Mouse (Mus musculus) embryonic facial prominence, embryonic 11.5 days (tissue): ENCODE data around the gene Cpt1b. TPM values are rescaled to one million over a fixed set of nuclear protein-coding genes. Genes with fewer than 3 reads are reported as not detected.

ENCODE experiments used
- ATAC-seq: fragments of 200-750 bp; cut with Nextera tagmentation; replicated peaks from 2 replicates; pipeline ENCODE4 v1.8.0; 2017; ENCODE audit warnings: low read depth; ENCODE audit not compliant: insufficient number of reproducible peaks, low FRiP score, low TSS enrichment
- DNase-seq: peaks from one replicate; pipeline ENCODE4 v3.0.0-alpha.2; 2015; ENCODE audit warnings: low spot score
- H3K27ac ChIP-seq: fragments of 300-500 bp; sonication (generic); replicated peaks from 2 replicates; pipeline ENCODE4 v1.5.1; 2014; ENCODE audit warnings: mild to moderate bottlenecking, low read depth, low read length, control low read depth
- H3K27me3 ChIP-seq: fragments of 300-500 bp; sonication (generic); 2 replicates; pipeline ENCODE4 v1.6.1; 2014; ENCODE audit warnings: mild to moderate bottlenecking, low read length, moderate library complexity, mixed read lengths; ENCODE audit not compliant: control insufficient read depth, insufficient read depth
- H3K36me3 ChIP-seq: fragments of 300-500 bp; sonication (generic); replicated peaks from 2 replicates; pipeline ENCODE4 v1.6.1; 2014; ENCODE audit warnings: low read depth, mild to moderate bottlenecking, low read length, moderate library complexity, mixed read lengths; ENCODE audit not compliant: control insufficient read depth, insufficient read depth
- H3K4me1 ChIP-seq: fragments of 300-500 bp; sonication (generic); 2 replicates; pipeline ENCODE4 v1.6.1; 2014; ENCODE audit warnings: low read length, mixed read lengths; ENCODE audit not compliant: control insufficient read depth, insufficient read depth
- H3K4me2 ChIP-seq: fragments of 300-500 bp; sonication (generic); 2 replicates; pipeline ENCODE4 v1.6.1; 2014; ENCODE audit warnings: low read depth, mild to moderate bottlenecking, control low read depth, low read length, moderate library complexity
- H3K4me3 ChIP-seq: fragments of 300-500 bp; sonication (generic); 2 replicates; pipeline ENCODE4 v1.5.1; 2014; ENCODE audit warnings: low read depth, low read length, control low read depth
- H3K9ac ChIP-seq: fragments of 300-500 bp; sonication (generic); replicated peaks from 2 replicates; pipeline ENCODE4 v1.6.1; 2014; ENCODE audit warnings: mild to moderate bottlenecking, control low read depth, low read length
- H3K9me3 ChIP-seq: fragments of 300-500 bp; sonication (generic); replicated peaks from 2 replicates; pipeline ENCODE4 v1.6.1; 2016; ENCODE audit warnings: mild to moderate bottlenecking, low read length, inconsistent platforms, mixed read lengths; ENCODE audit not compliant: control insufficient read depth
- whole genome bisulfite sequencing: fragments of 180-500 bp; shearing (Covaris S2); extraction: QIAGEN DNeasy Blood & Tissue Kit; methylation state at CpG from one replicate; pipeline ENCODE4 v1.1.7; 2014; 5-methylcytosine and 5-hydroxymethylcytosine counted together
- polyA plus RNA-seq: library from polyadenylated mRNA; unstranded; fragments of >200 nt; fragmentation: Nextera tagmentation; extraction: Ambion mirVana; gene quantifications from 2 replicates; pipeline ENCODE4 v1.2.1, GENCODE M21; 2014

Gene Cpt1b
- polyA plus RNA-seq, 1 experiment from 2014 or later: 0.69 TPM

- WGBS: 86% methylated on average over 8 of the region's 8 CpGs
- no peak for DNase-seq
- Histone ChIP-seq H3K4me3 (no peak overlapping the region), H3K27me3 (no peaks in the 10 kb centered on the region), H3K9me3 (no peaks in the 10 kb centered on the region), H3K4me2 (no peak overlapping the region), H3K36me3 (0 out of 2 replicates have a peak, but pooled peaks cover 3% of the 10 kb centered on the region), H3K27ac (no peak overlapping the region), H3K4me1 (no peaks in the 10 kb centered on the region), H3K9ac (no peak overlapping the region)
- no peak for ATAC-seq
Observed at GRCm38 (mm10) chr15:89424621-89425020, 1.0 kb downstream of the Cpt1b start.

DNA sequence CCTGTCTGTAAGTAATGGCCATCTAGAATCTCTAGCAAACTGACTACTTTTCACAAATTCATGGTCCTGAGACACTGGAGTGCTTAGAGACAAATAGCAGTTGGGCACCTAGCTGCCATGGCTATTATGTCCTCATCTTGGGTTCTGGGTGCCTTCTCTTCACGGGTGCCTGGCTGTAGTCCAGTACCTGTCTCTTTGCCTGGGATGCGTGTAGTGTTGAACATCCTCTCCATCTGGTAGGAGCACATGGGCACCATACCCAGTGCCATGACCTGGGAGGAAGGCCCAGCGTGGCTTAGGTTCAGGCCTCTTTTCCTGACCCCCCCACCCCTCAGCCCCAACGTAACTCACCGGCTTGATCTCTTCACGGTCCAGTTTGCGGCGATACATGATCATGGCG, 3.7 kb downstream of the Cpt1b start:
- H3K36me3 ChIP-seq: 0 out of 2 replicates have a peak, but pooled peaks cover 3% of the 10 kb centered on the region
- no peak overlapping the region for H3K9ac ChIP-seq
- no peak for ATAC-seq

DNA sequence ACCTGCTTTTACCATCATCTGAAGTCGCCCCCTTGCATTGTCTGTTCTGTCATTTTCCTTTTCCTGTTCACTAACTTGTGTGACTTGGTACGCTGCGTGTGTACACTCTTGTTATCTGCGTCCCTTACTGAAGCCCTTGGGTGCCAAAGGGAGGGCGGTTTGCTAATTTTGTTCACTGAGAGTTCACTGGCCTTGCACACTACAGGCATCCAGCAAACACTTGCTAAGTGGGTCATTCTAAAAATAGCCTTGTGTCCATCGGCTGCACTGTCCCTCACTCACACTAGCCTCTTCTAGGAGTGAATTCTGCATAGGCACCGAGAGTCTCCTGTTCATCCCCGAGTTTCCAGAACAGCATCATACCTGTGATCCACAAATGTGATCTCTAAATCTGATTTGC, 10.4 kb downstream of the Cpt1b start:
- Histone ChIP-seq H3K27ac (no peak overlapping the region), H3K4me3 (no peak overlapping the region), H3K4me2 (no peak overlapping the region), H3K27me3 (no peaks in the 10 kb centered on the region), H3K36me3 (no peaks in the 10 kb centered on the region), H3K9ac (no peak overlapping the region), H3K9me3 (no peaks in the 10 kb centered on the region), H3K4me1 (no peaks in the 10 kb centered on the region)
- no peak for DNase-seq
- ATAC-seq: no peak
- 87% methylated on average over 8 of the region's 8 CpGs for WGBS

More for the DNA sequence above, 3.7 kb downstream of the Cpt1b start:
- Histone ChIP-seq H3K4me1 (no peaks in the 10 kb centered on the region), H3K27me3 (no peaks in the 10 kb centered on the region), H3K27ac (no peak overlapping the region), H3K4me3 (no peak overlapping the region), H3K4me2 (no peak overlapping the region), H3K9me3 (no peaks in the 10 kb centered on the region)
- WGBS: 92% methylated on average over 9 of the region's 9 CpGs
- DNase-seq: no peak

- WGBS: 86% methylated on average over 15 of the region's 24 CpGs
- Histone ChIP-seq H3K27me3 (no peaks in the 10 kb centered on the region), H3K27ac (no peak within 1 kb of the TSS), H3K9me3 (no peaks in the 10 kb centered on the region), H3K36me3 (no peaks in the 10 kb centered on the region), H3K4me3 (no peak within 1 kb of the TSS), H3K4me1 (no peaks in the 10 kb centered on the region), H3K9ac (no peak within 1 kb of the TSS), H3K4me2 (no peak within 1 kb of the TSS)
- ATAC-seq: no peak
- DNase-seq: no peak
Observed at GRCm38 (mm10) chr15:89410118-89410517, 15.5 kb downstream of the Cpt1b start, which contains the start of gene Syce3. TSS of gene Syce3 (minus strand) at chr15:89410503.

- Histone ChIP-seq H3K9ac (no peak overlapping the region), H3K27ac (no peak overlapping the region), H3K4me2 (no peak overlapping the region), H3K4me3 (no peak overlapping the region), H3K4me1 (no peaks in the 10 kb centered on the region), H3K27me3 (no peaks in the 10 kb centered on the region), H3K9me3 (no peaks in the 10 kb centered on the region), H3K36me3 (no peaks in the 10 kb centered on the region)
- no peak for ATAC-seq
- DNase-seq: no peak
Observed at GRCm38 (mm10) chr15:89406691-89407090, 19.0 kb downstream of the Cpt1b start.

DNA sequence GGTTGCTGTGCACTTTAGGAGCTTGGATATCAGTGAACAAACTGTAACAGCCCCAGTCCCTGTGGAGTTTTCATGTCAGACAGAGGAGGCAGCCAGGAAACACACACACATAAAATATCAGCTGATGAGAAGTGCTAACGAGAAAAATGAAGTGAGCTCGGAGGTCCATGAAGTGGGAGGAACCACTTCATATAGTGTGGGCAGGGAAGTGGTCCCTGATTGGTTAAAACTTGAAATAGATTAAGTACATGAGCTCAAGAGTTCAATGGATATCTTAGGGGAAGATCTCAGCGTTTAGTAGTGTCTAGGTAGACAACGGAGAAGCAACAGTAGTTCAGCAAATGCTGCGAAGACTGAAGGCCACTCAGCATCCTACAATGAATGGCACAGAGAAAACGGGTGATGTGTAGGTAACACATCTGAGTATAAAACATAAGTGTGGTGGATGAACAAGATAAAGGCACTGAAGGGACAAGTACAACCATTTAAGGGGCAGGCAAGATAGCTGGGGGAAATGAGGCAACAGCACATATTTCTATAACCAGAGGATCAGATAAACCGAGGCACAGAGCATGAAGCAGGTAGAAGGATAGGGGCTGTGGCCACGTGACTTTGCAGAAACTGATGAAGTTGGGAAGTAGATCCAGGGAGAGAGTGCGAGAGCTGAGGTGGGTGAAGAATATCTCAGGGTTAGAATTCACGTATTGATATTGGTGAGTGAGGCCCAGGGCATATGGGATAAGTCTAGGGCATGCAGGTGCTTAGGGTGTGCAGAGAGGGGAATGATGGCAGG, 20.6 kb downstream of the Cpt1b start:
- Histone ChIP-seq H3K9me3 (no peaks in the 10 kb centered on the region), H3K9ac (no peak overlapping the region), H3K4me1 (no peaks in the 10 kb centered on the region), H3K4me3 (no peak overlapping the region), H3K4me2 (no peak overlapping the region), H3K27ac (no peak overlapping the region), H3K36me3 (no peaks in the 10 kb centered on the region), H3K27me3 (no peaks in the 10 kb centered on the region)
- ATAC-seq (no peak), DNase-seq (no peak)
- 84% methylated on average over 10 of the region's 10 CpGs for WGBS

DNA sequence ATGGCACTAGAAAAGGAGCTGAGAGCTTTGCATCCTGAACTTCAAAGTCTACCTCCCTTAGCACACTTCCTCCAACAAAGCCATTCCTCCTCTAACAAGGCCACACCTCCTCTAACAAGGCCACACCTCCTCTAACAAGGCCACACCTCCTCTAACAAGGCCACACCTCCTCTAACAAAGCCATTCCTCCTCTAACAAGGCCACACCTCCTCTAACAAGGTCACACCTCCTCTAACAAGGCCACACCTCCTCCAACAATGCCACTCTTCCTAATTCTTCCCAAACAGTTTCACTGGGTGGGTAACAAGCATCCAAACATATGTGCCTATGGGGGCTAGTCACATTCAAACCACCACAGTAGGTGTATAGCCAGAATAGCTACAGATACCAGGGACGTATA, 23.2 kb downstream of the Cpt1b start:
- DNase-seq (no peak), ATAC-seq (no peak)
- no peak overlapping the region for H3K4me3 ChIP-seq
- no peaks in the 10 kb centered on the region for H3K4me1 ChIP-seq
- no peaks in the 10 kb centered on the region for H3K9me3 ChIP-seq
- no peak overlapping the region for H3K4me2 ChIP-seq
- 70% methylated on average over 1 of the region's 1 CpGs for WGBS
- no peaks in the 10 kb centered on the region for H3K27me3 ChIP-seq
- no peaks in the 10 kb centered on the region for H3K36me3 ChIP-seq
- no peak overlapping the region for H3K9ac ChIP-seq
- H3K27ac ChIP-seq: no peak overlapping the region

DNA sequence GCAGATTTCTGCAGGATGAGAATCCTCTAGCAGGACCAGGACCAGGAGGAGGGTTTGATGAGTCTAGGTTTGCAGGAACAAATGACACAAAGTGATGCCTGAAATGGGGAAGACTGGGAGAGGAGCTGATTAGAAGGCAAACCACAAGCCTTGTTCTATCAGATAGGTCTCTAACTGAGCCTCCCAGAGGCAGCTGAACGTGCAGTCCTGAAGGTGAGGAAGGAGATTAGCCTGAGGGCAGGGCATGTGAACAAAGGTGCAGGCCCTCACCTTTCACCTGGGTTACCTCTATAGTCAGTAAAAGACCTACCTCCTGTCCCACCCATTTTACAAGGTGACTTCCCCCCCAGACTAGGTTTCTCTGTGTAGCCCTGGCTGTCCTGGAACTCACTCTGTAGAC, 25.9 kb downstream of the Cpt1b start:
- H3K4me1 ChIP-seq: no peaks in the 10 kb centered on the region
- no peaks in the 10 kb centered on the region for H3K9me3 ChIP-seq
- H3K4me2 ChIP-seq: no peak overlapping the region
- no peaks in the 10 kb centered on the region for H3K27me3 ChIP-seq
- ATAC-seq (no peak), DNase-seq (no peak)
- no peaks in the 10 kb centered on the region for H3K36me3 ChIP-seq
- H3K4me3 ChIP-seq: no peak overlapping the region
- no peak overlapping the region for H3K9ac ChIP-seq
- 82% methylated on average over 1 of the region's 1 CpGs for WGBS
- no peak overlapping the region for H3K27ac ChIP-seq
